Mouse (Mus musculus) bone marrow macrophage, adult 2 months (primary cell): ENCODE data around the gene Sct.

Experiments
- CTCF ChIP-seq: IDR thresholded peaks from 2 replicates; pipeline ENCODE4 v1.5.1; 2012; ENCODE audit warnings: low read depth, mild to moderate bottlenecking, low read length, moderate library complexity
- POLR2A ChIP-seq: IDR thresholded peaks from 2 replicates; pipeline ENCODE4 v1.6.1; 2012; ENCODE audit warnings: mild to moderate bottlenecking, low read depth, low read length, borderline replicate concordance

DNA sequence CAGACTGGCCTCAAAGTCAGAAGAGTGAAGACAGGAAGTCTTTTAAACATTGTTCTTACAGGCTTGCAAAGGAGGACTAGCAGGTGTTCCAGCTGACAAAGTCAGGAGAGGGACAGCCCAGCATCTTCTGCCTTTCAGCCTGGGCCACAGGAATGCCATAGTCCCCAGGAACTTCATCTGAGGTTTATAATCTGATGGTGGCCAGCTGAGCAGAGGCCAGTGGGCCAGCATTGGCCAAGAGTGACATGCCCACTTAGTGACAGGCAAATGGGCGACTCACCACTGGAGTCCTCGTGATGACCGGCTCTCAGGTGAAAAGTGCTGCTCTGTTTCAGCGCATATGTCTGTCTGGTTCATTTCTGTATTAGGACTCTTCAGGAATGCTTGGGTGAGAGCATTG lies 48.4 kb downstream of the Sct start:
- TF ChIP-seq POLR2A (no peak), CTCF (no peak)
